ENCODE assay signal across 8 mouse cellular contexts in genomic region chr10:56106996-56107334, GRCm38 (mm10). TPM values are rescaled to one million over a fixed set of nuclear protein-coding genes. Genes with fewer than 3 reads are reported as not detected.
DNase-seq lines count a peak whose midpoint lies in the region; ATAC-seq and TF ChIP-seq lines count a peak whose summit lies in the region.

No protein-coding gene starts in this region.

- peak overlapping the region; percentile 72 for H3K27ac ChIP-seq in heart, adult 2 months
- H3K27ac ChIP-seq in forebrain, postnatal 0 days (ENCODE audit: low read depth, low read length) = no peak overlapping the region
- H3K27ac ChIP-seq in liver, embryonic 16.5 days (ENCODE audit: low read length) = no peak overlapping the region

- WGBS in heart, adult 2 months = 14% methylated on average over 1 of the region's 1 CpGs
- WGBS in forebrain, postnatal 0 days = 43% methylated on average over 1 of the region's 1 CpGs
- 8% methylated on average over 1 of the region's 1 CpGs for WGBS in liver, embryonic 16.5 days (ENCODE audit: insufficient replicate concordance)

- H3K36me3 ChIP-seq in heart, adult 2 months (ENCODE audit: control insufficient read depth, insufficient read depth, low read length) = no peaks in the 10 kb centered on the region
- no peaks in the 10 kb centered on the region for H3K36me3 ChIP-seq in forebrain, postnatal 0 days (ENCODE audit: insufficient read depth)
- H3K36me3 ChIP-seq in liver, embryonic 16.5 days (ENCODE audit: control insufficient read depth, insufficient read depth) = no peaks in the 10 kb centered on the region

- H3K9ac ChIP-seq in heart, adult 2 months (ENCODE audit: low read depth, low read length) = peak overlapping the region; percentile 74
- peak overlapping the region; percentile 33 for H3K9ac ChIP-seq in forebrain, postnatal 0 days
- H3K9ac ChIP-seq in liver, embryonic 16.5 days (ENCODE audit: low read depth, low read length) = peak overlapping the region; percentile 54; the same call in 1 of the 2 replicates

- H3K9me3 ChIP-seq in forebrain, postnatal 0 days (ENCODE audit: low read length) = no peaks in the 10 kb centered on the region
- H3K9me3 ChIP-seq in liver, embryonic 16.5 days (replicated peaks; ENCODE audit: control insufficient read depth, low read length) = no peaks in the 10 kb centered on the region

- no peak for TF ChIP-seq POLR2A in heart, adult 2 months (IDR thresholded peaks at IDR 0.05; ENCODE audit: insufficient read depth, low read depth, low read length)

- peak; percentile 18 for ATAC-seq in CD4-positive, CD25-positive, alpha-beta regulatory T cell, adult 4 months
- ATAC-seq in forebrain, postnatal 0 days = peak; percentile 30
- no peak for ATAC-seq in liver, embryonic 16.5 days (ENCODE audit: low read depth)

- DNase-seq in heart, adult 2 months = no peak
- no peak for DNase-seq in heart, postnatal 10 days
- no peak for DNase-seq in forebrain, postnatal 0 days
- no peak for DNase-seq in spleen, postnatal 10 days (ENCODE audit: low spot score in 2 of 2)
- DNase-seq in thymus, postnatal 14 days = no peak
- DNase-seq in right cerebral cortex, postnatal 4 days = no peak

- TF ChIP-seq EP300 in heart, adult 2 months (IDR thresholded peaks at IDR 0.05; ENCODE audit: insufficient read depth, low read depth, low read length) = no peak

- no peak for TF ChIP-seq CTCF in heart, adult 2 months (IDR thresholded peaks at IDR 0.05)
- TF ChIP-seq CTCF in forebrain, postnatal 0 days (IDR thresholded peaks at IDR 0.05; ENCODE audit: low read depth) = no peak

- peak overlapping the region; percentile 31 for H3K4me2 ChIP-seq in forebrain, postnatal 0 days (ENCODE audit: low read depth)
- H3K4me2 ChIP-seq in liver, embryonic 16.5 days (ENCODE audit: low read depth, low read length) = peak overlapping the region; percentile 58

- no peaks in the 10 kb centered on the region for H3K4me1 ChIP-seq in heart, adult 2 months (ENCODE audit: control insufficient read depth, insufficient read depth, low read length)
- no peaks in the 10 kb centered on the region for H3K4me1 ChIP-seq in forebrain, postnatal 0 days (ENCODE audit: insufficient read depth)
- no peaks in the 10 kb centered on the region for H3K4me1 ChIP-seq in liver, embryonic 16.5 days (ENCODE audit: control insufficient read depth, low read depth, low read length)

- no peaks in the 10 kb centered on the region for H3K79me2 ChIP-seq in heart, adult 2 months (replicated peaks; ENCODE audit: control insufficient read depth, insufficient read depth, low read length)

- H3K4me3 ChIP-seq in heart, adult 2 months = peak overlapping the region; percentile 62
- 0 out of 2 replicates have a peak overlapping the region, but pooled peaks have one; percentile 12 for H3K4me3 ChIP-seq in forebrain, postnatal 0 days (ENCODE audit: low read depth, low read length)
- H3K4me3 ChIP-seq in liver, embryonic 16.5 days (ENCODE audit: low read depth, low read length) = peak overlapping the region; percentile 54

- no peaks in the 10 kb centered on the region for H3K27me3 ChIP-seq in heart, adult 2 months (ENCODE audit: control insufficient read depth, insufficient read depth, low read length)
- H3K27me3 ChIP-seq in forebrain, postnatal 0 days (ENCODE audit: insufficient read depth, low read length) = no peaks in the 10 kb centered on the region
- H3K27me3 ChIP-seq in liver, embryonic 16.5 days (ENCODE audit: control insufficient read depth, insufficient read depth, low read depth, low read length) = no peaks in the 10 kb centered on the region

- intact Hi-C loops in heart, adult 2 months (cut with DNase I) = loop anchor here (1.0 to 2.0 kb wide), 2 partner anchors 121 to 234 kb away; partner anchors contain the start of gene Tbc1d32
- intact Hi-C loops in heart, postnatal 10 days (cut with DNase I) = loop anchor here (1.0 to 5.0 kb wide), 2 partner anchors 120 to 232 kb away; partner anchors contain the start of gene Tbc1d32

RNA-seq across cellular contexts. Expression of gene Msl3l2, which starts 0.2 kb away (rescaled TPM):
- total RNA-seq in heart, adult 2 months (2021) = 1 to 10 TPM; 1.9 to 2.4 TPM
- polyA plus RNA-seq in heart, adult 2 months (2012; rRNA removed) = 0.94 and 1.4 TPM in 2 replicates
- 1 to 10 TPM; 4.9 to 5.5 TPM for total RNA-seq in heart, postnatal 10 days (2021)
- 1 to 10 TPM; 1.0 to 2.5 TPM for polyA plus RNA-seq in CD4-positive, CD25-positive, alpha-beta regulatory T cell, adult 4 months (2017; shearing (Covaris generic))
- 17.2 and 18.9 TPM in 2 replicates for total RNA-seq in forebrain, postnatal 0 days (2014; rRNA removed)
- polyA plus RNA-seq in forebrain, postnatal 0 days (2015; fragmentation: Nextera tagmentation; extraction: Ambion mirVana) = 13.6 and 14.9 TPM in 2 replicates
- polyA plus RNA-seq in liver, embryonic 16.5 days (2015; fragmentation: Nextera tagmentation; extraction: Ambion mirVana) = 0.34 and 0.45 TPM in 2 replicates

Comparison
In these comparisons a context has a peak if more than half of its experiments do, and no peak if none do; other contexts are left out.
1. H3K4me3 ChIP-seq: peak in every context shown above with its lines; median percentile 62 in heart, adult 2 months; 54 in liver, embryonic 16.5 days; 12 in forebrain, postnatal 0 days.